Mouse (Mus musculus): ENCODE measurements at regions not wholly inside any gene's neighbourhood (a gene's known extent, or its start where the extent isn't known, plus 50 kb on each side); places are given as distances from the start of the nearest gene placed in this dataset.
"Not testable (repeated sequence)": the region's sequence is repeated elsewhere in the genome, so short reads cannot be mapped to it uniquely, and the experiment has no call there.

DNA sequence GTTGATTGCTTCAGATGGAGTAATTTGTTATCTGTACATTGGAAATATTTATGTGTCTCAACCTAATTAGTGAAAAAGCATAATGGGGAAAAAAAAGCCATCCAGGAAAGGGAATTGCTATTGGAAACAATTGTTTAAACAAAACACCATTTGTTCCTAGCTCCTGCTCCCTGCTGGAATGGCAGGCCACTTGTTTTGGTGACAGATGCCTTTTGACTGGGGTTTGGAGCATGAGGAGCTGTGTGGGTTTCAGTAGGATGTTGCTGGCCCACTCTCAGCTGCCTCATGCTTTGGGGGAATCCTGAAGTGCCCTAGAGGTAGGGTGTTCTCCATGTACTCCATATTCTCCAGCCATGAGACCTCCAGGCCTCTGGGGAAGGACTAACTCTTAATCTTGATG lies 105.5 kb downstream of the Dmrta2 start:
- no peaks in the 10 kb centered on the region for H3K9me3 ChIP-seq (ENCODE audit: control insufficient read depth, low read length)
- no peaks in the 10 kb centered on the region for H3K36me3 ChIP-seq (ENCODE audit: control insufficient read depth, insufficient read depth)
- H3K27ac ChIP-seq (ENCODE audit: low read length): no peak overlapping the region
- no peak overlapping the region for H3K9ac ChIP-seq (replicated peaks; ENCODE audit: low read depth, low read length)
- no peaks in the 10 kb centered on the region for H3K27me3 ChIP-seq (replicated peaks; ENCODE audit: control insufficient read depth, insufficient read depth, low read length)
- no peak overlapping the region for H3K4me2 ChIP-seq (ENCODE audit: low read length)
- H3K4me1 ChIP-seq (replicated peaks; ENCODE audit: control insufficient read depth, insufficient read depth, low read length): no peaks in the 10 kb centered on the region
- no peak for ATAC-seq
- no peak overlapping the region for H3K4me3 ChIP-seq (replicated peaks; ENCODE audit: low read length)

DNA sequence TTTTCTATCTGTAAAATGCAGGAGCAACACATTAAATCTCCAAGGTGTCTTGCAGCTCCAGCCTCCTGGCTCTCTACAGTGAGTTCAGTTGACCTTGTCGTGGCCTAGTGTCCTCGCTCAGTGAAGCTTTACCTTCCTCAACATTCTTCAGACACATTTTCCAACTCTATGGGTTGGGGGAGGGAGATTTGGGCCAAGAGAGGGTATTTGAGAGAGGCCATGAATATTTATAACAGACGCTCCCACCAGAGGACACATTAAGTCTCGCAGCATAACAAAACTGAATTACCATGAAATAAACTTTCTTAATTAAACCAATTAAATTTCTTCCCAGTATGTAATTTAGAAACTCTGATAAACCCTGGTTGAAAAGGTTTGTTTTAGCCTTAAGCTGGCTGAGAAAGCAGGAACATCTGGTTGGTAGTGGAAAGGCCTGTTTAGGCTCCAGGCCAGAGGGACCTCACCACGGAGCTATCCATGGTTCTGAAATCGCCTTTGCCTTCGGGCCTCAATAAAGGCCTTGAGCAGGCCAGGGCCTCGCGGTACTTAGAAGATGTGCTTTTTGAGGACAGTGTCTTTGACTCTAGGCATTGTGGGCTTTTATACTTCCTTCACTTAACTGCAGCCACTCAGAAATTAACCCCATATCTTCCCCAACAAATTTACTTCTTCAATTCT lies 109.9 kb downstream of the Dmrta2 start:
- Histone ChIP-seq H3K27me3 (replicated peaks; ENCODE audit: control insufficient read depth, insufficient read depth, low read length) (no peaks in the 10 kb centered on the region), H3K9ac (replicated peaks; ENCODE audit: low read depth, low read length) (no peak overlapping the region), H3K36me3 (ENCODE audit: control insufficient read depth, insufficient read depth) (no peaks in the 10 kb centered on the region), H3K4me2 (ENCODE audit: low read length) (no peak overlapping the region), H3K4me1 (replicated peaks; ENCODE audit: control insufficient read depth, insufficient read depth, low read length) (no peaks in the 10 kb centered on the region), H3K4me3 (replicated peaks; ENCODE audit: low read length) (no peak overlapping the region), H3K27ac (ENCODE audit: low read length) (no peak overlapping the region), H3K9me3 (ENCODE audit: control insufficient read depth, low read length) (no peaks in the 10 kb centered on the region)
- WGBS: 23% methylated on average over 9 of the region's 9 CpGs
- ATAC-seq: no peak

DNA sequence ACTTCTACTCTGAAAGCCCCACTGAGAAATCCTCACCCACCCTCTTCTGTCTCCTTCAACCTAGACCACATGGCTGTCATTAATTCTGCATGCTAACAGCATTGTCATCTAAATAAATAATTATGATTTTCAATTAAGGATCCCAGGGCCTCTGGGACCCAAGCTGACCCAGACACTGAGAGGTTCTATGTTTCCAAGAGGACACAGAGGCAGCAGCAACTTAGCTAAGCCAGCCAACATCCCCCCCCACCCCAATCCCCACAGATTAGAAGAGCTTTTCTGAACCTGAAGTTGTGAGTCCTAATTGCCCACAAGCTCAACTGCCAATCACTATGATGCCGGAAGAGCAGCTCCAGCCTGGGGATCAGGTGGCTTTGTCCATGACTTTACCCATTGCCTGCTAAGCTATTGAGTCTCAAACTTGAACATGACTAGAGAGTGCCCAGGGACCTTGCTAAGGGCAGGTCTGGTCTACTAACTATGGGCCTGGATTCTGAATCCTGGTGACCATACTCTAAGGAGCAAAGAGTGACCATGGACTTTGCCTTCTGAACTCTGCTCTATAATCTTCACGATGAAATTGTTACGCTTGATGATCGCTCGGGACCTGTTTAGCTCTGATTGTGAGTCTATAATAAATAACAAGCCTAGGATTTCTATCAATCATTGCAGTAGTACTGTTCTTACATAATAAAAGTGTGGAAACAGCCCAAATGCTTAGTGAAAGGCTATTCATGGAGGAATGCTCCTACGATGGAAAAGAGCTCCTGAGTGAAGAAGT lies 115.4 kb downstream of the Dmrta2 start:
- Histone ChIP-seq H3K27ac (ENCODE audit: low read length) (no peak overlapping the region), H3K9me3 (ENCODE audit: control insufficient read depth, low read length) (no peaks in the 10 kb centered on the region), H3K4me2 (ENCODE audit: low read length) (no peak overlapping the region), H3K27me3 (replicated peaks; ENCODE audit: control insufficient read depth, insufficient read depth, low read length) (no peaks in the 10 kb centered on the region), H3K4me3 (replicated peaks; ENCODE audit: low read length) (no peak overlapping the region), H3K4me1 (replicated peaks; ENCODE audit: control insufficient read depth, insufficient read depth, low read length) (no peaks in the 10 kb centered on the region), H3K9ac (replicated peaks; ENCODE audit: low read depth, low read length) (no peak overlapping the region), H3K36me3 (ENCODE audit: control insufficient read depth, insufficient read depth) (no peaks in the 10 kb centered on the region)
- 95% methylated on average over 6 of the region's 6 CpGs for WGBS
- no peak for ATAC-seq

DNA sequence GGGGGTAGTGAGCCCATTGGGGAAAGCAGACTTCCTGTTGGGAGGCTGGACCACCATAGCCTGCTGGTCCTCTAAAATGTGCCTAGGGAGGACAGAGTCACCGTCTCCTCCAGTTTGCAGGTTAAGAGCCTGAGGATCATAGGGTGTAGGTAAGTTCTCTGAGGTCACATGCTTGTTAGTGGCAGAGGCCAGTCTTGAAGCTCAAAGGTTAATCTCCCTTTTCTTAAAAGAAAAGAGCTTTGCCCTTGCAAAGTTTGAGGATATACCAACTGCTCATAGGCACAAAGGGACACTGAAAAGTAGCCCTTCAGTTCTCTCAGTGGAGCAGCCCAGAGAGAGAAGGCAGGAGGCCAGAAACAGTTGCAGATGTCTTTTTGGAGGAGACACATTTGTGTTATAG lies 116.7 kb downstream of the Dmrta2 start:
- Histone ChIP-seq H3K27ac (ENCODE audit: low read length) (no peak overlapping the region), H3K4me2 (ENCODE audit: low read length) (no peak overlapping the region), H3K4me1 (replicated peaks; ENCODE audit: control insufficient read depth, insufficient read depth, low read length) (no peaks in the 10 kb centered on the region), H3K9me3 (ENCODE audit: control insufficient read depth, low read length) (no peaks in the 10 kb centered on the region), H3K4me3 (replicated peaks; ENCODE audit: low read length) (no peak overlapping the region), H3K36me3 (ENCODE audit: control insufficient read depth, insufficient read depth) (no peaks in the 10 kb centered on the region), H3K9ac (replicated peaks; ENCODE audit: low read depth, low read length) (no peak overlapping the region), H3K27me3 (replicated peaks; ENCODE audit: control insufficient read depth, insufficient read depth, low read length) (no peaks in the 10 kb centered on the region)
- 88% methylated on average over 1 of the region's 1 CpGs for WGBS
- ATAC-seq: no peak

DNA sequence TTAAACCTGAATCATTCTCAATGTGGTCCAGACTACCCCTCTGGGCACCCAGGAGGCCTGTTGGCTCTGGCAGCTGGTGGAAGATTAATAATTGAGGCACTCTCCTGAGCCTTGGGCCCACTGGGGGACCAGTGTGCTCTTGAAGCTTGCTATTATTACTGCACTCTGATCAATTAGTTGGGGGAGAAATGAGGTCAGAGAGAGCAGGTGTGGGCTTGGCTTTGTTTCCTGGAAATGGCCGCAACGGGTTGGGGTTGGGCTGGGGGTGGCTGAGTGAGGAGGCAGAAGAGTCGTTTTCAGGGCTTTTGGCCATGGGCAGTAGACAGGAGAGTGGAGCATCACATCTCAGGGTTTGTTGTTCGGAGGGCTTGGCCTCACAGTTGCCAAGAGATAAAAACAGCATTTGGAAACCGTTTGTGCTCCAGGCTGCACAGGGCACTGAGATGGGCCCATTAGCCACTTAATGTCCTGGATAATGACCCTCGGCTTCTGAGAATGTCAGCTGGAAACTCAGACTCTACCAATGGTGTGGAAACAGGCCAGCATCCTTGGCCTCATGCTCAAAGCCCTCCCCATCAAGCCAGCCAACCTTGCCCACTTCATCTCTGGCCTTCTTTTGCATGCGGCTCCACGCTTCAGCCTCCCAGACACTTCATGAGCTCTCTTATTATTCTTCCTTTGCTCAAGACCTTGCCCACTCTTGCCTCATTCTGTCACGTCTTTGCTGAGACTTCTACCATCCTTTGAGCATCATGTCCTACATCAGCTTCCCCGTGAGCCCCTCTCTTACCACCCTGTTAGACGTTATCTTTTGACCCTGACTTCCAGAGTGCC lies 118.1 kb downstream of the Dmrta2 start:
- no peak overlapping the region for H3K4me2 ChIP-seq (ENCODE audit: low read length)
- ATAC-seq: no peak
- H3K27me3 ChIP-seq (replicated peaks; ENCODE audit: control insufficient read depth, insufficient read depth, low read length): no peaks in the 10 kb centered on the region
- no peaks in the 10 kb centered on the region for H3K36me3 ChIP-seq (ENCODE audit: control insufficient read depth, insufficient read depth)
- H3K4me3 ChIP-seq (replicated peaks; ENCODE audit: low read length): no peak overlapping the region
- no peak overlapping the region for H3K27ac ChIP-seq (ENCODE audit: low read length)
- no peaks in the 10 kb centered on the region for H3K4me1 ChIP-seq (replicated peaks; ENCODE audit: control insufficient read depth, insufficient read depth, low read length)
- no peak overlapping the region for H3K9ac ChIP-seq (replicated peaks; ENCODE audit: low read depth, low read length)
- 77% methylated on average over 11 of the region's 11 CpGs for WGBS
- H3K9me3 ChIP-seq (ENCODE audit: control insufficient read depth, low read length): no peaks in the 10 kb centered on the region

DNA sequence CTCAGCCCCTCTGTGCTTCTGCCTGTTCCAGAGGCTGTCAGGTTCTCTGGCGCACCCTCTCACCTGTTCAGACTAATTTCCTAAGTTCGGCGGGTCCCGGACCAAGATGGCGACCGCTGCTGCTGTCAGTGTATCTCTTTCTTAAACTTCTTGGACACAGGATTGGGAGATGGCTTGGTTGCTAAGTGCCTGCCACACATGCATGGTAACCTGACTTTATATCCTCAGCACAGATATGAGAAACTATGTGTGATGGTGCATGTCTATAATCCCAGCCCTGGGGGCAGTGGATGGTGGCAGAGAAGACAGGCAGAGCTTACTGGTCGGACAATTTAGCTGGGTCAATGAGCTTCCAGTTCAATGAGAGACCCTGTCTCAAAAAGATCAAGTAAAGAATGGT lies 126.3 kb downstream of the Dmrta2 start:
- 96% methylated on average over 6 of the region's 7 CpGs for WGBS
- H3K27ac ChIP-seq (ENCODE audit: low read length); H3K9me3 ChIP-seq (ENCODE audit: control insufficient read depth, low read length); H3K4me2 ChIP-seq (ENCODE audit: low read length); H3K4me1 ChIP-seq (replicated peaks; ENCODE audit: control insufficient read depth, insufficient read depth, low read length); H3K9ac ChIP-seq (replicated peaks; ENCODE audit: low read depth, low read length); H3K4me3 ChIP-seq (replicated peaks; ENCODE audit: low read length); H3K36me3 ChIP-seq (ENCODE audit: control insufficient read depth, insufficient read depth); ATAC-seq; H3K27me3 ChIP-seq (replicated peaks; ENCODE audit: control insufficient read depth, insufficient read depth, low read length): not testable (repeated sequence)

DNA sequence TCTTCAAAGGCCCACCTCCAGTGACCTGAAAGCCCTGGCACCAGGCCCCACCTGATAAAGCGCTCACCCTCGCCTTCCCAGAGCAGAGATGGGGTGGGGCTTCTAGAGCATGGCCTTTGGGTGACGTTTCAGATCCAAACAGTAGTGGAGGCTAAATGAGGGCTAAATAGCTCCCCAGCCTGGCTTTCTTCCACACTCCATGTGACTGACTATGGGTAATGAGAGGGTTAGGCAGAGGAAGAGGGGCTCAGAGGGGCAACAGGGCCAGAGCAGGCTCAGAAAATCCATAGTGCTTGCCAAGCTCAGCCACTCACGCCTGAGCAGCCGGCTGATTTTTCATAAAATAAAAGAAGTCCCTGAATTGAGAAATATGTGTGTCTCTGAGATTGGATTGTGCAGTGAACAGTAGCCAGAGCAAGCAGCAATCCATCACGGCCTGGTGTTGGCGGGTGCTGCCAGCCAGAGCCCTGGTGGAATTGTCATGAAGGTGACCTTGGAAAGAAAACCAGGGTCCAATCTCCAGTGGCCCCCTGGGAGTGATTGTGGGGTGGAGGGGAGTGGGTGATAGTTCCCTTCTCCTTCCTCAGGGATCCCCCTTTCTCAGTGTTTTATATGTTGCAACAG lies 128.9 kb downstream of the Dmrta2 start:
- no peaks in the 10 kb centered on the region for H3K36me3 ChIP-seq (ENCODE audit: control insufficient read depth, insufficient read depth)
- no peaks in the 10 kb centered on the region for H3K9me3 ChIP-seq (ENCODE audit: control insufficient read depth, low read length)
- H3K9ac ChIP-seq (replicated peaks; ENCODE audit: low read depth, low read length): no peak overlapping the region
- WGBS: 73% methylated on average over 7 of the region's 7 CpGs
- no peak; the same call in 1 of the 2 replicates for ATAC-seq
- H3K4me1 ChIP-seq (replicated peaks; ENCODE audit: control insufficient read depth, insufficient read depth, low read length): no peaks in the 10 kb centered on the region
- H3K4me2 ChIP-seq (ENCODE audit: low read length): no peak overlapping the region
- no peak overlapping the region for H3K27ac ChIP-seq (ENCODE audit: low read length)
- H3K27me3 ChIP-seq (replicated peaks; ENCODE audit: control insufficient read depth, insufficient read depth, low read length): no peaks in the 10 kb centered on the region
- no peak overlapping the region for H3K4me3 ChIP-seq (replicated peaks; ENCODE audit: low read length)

DNA sequence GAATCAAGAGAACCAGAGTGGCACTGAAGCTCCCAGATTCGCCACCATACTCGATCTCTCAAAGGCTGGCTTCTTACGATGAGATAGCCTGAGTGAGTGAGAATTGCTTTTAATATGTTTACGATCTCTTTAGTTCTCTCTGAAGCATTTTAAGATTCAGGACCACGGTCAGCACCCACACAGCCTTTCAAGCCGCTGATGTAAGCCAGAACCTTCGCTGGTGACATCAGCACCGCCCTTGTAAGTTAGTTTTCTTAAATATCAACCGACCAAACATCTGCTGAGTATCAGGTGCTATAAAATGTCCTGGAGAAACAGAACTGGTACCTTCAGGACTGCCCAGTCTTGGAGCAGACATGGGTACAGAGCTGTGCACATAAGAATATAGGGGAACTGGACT lies 141.6 kb downstream of the Dmrta2 start:
- no peaks in the 10 kb centered on the region for H3K27me3 ChIP-seq (replicated peaks; ENCODE audit: control insufficient read depth, insufficient read depth, low read length)
- no peaks in the 10 kb centered on the region for H3K36me3 ChIP-seq (ENCODE audit: control insufficient read depth, insufficient read depth)
- no peak overlapping the region for H3K9ac ChIP-seq (replicated peaks; ENCODE audit: low read depth, low read length)
- H3K4me3 ChIP-seq (replicated peaks; ENCODE audit: low read length): no peak overlapping the region
- H3K9me3 ChIP-seq (ENCODE audit: control insufficient read depth, low read length): no peaks in the 10 kb centered on the region
- 39% methylated on average over 9 of the region's 9 CpGs for WGBS
- no peak overlapping the region for H3K27ac ChIP-seq (ENCODE audit: low read length)
- peaks cover 7% of the 10 kb centered on the region for H3K4me1 ChIP-seq (replicated peaks; ENCODE audit: control insufficient read depth, insufficient read depth, low read length)
- no peak overlapping the region for H3K4me2 ChIP-seq (ENCODE audit: low read length)
- ATAC-seq: no peak

DNA sequence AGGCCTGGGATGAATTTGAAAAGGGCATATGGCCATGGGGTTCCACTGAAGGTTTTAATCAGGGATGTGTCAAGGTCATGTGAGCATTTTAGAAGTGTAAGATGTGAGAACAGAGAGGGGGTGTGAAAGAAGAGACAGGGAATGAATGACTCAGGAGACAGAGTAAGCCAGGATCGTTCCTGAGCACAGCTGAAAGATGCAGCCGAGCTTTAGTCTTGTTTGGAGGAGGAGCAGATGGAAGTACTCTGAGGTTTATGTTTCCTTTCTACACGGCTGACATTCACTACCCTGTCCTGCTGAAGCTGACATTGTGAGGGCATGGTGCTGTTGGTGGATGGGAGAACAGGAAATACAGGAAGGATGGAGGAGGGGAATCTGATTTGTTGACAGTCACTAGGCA lies 142.0 kb downstream of the Dmrta2 start:
- ATAC-seq: no peak; the same call in 1 of the 2 replicates
- Histone ChIP-seq H3K27ac (ENCODE audit: low read length) (no peak overlapping the region), H3K4me3 (replicated peaks; ENCODE audit: low read length) (no peak overlapping the region), H3K27me3 (replicated peaks; ENCODE audit: control insufficient read depth, insufficient read depth, low read length) (no peaks in the 10 kb centered on the region), H3K36me3 (ENCODE audit: control insufficient read depth, insufficient read depth) (no peaks in the 10 kb centered on the region), H3K4me1 (replicated peaks; ENCODE audit: control insufficient read depth, insufficient read depth, low read length) (peaks cover 7% of the 10 kb centered on the region), H3K9ac (replicated peaks; ENCODE audit: low read depth, low read length) (no peak overlapping the region), H3K9me3 (ENCODE audit: control insufficient read depth, low read length) (no peaks in the 10 kb centered on the region), H3K4me2 (ENCODE audit: low read length) (no peak overlapping the region)
- WGBS: 57% methylated on average over 3 of the region's 3 CpGs
